Mouse (Mus musculus) ES-E14 (cell line): ENCODE measurements around the gene Syt6. TPM values are rescaled to one million over a fixed set of nuclear protein-coding genes. Genes with fewer than 3 reads are reported as not detected.

Source experiments
- DNase-seq: peaks from one replicate; pipeline ENCODE4 v3.0.0-alpha.2; 2013; ENCODE audit warnings: low read depth, low spot score
- H3K27ac ChIP-seq: 2 replicates; pipeline ENCODE4 v1.5.1; 2012; ENCODE audit warnings: low read depth, mild to moderate bottlenecking, low read length, moderate library complexity, mixed read lengths; ENCODE audit not compliant: poor library complexity, insufficient read depth, severe bottlenecking
- H3K36me3 ChIP-seq: 2 replicates; pipeline ENCODE4 v1.6.1; 2012; ENCODE audit warnings: mild to moderate bottlenecking, low read length, moderate library complexity, mixed read lengths; ENCODE audit not compliant: control insufficient read depth, poor library complexity, insufficient read depth, severe bottlenecking
- H3K4me1 ChIP-seq, 2 experiments: fragments of 150-350 bp in 1 of 2; sonication (generic) in 1 of 2; 2 replicates each; pipeline ENCODE4 v1.6.1; 2012; ENCODE audit warnings: low read length in 2 of 2, mild to moderate bottlenecking in 1 of 2, mixed read lengths in 1 of 2; ENCODE audit not compliant: control insufficient read depth in 2 of 2, insufficient read depth in 2 of 2, poor library complexity in 1 of 2
- H3K4me3 ChIP-seq, 2 experiments: fragments of 150-350 bp in 1 of 2; sonication (generic) in 1 of 2; 2 replicates each; pipeline ENCODE4 v1.5.1; 2012; ENCODE audit warnings: low read length in 2 of 2, low read depth in 1 of 2, mild to moderate bottlenecking in 1 of 2, mixed read lengths in 1 of 2; ENCODE audit not compliant: insufficient read depth in 1 of 2, poor library complexity in 1 of 2, severe bottlenecking in 1 of 2
- H3K9ac ChIP-seq: 2 replicates; pipeline ENCODE4 v1.6.1; 2012; ENCODE audit warnings: low read depth, mild to moderate bottlenecking, low read length, mixed read lengths; ENCODE audit not compliant: poor library complexity, insufficient read depth, severe bottlenecking
- H3K9me3 ChIP-seq: fragments of 150-350 bp; sonication (generic); 2 replicates; pipeline ENCODE4 v1.6.1; 2012; ENCODE audit warnings: low read depth, mild to moderate bottlenecking, low read length; ENCODE audit not compliant: control insufficient read depth, insufficient read depth
- CHD2 ChIP-seq: IDR thresholded peaks from 2 replicates; pipeline ENCODE4 v1.6.1; 2014; ENCODE audit warnings: mild to moderate bottlenecking, low read depth, low read length, inconsistent platforms
- HCFC1 ChIP-seq: IDR thresholded peaks from 2 replicates; pipeline ENCODE4 v1.6.1; 2012; ENCODE audit warnings: low read length, inconsistent platforms, borderline replicate concordance; ENCODE audit not compliant: insufficient read depth
- MAFK ChIP-seq: IDR thresholded peaks from 2 replicates; pipeline ENCODE4 v1.6.1; 2014; ENCODE audit warnings: mild to moderate bottlenecking, low read depth, low read length, inconsistent platforms; ENCODE audit not compliant: insufficient read depth
- ZC3H11A ChIP-seq: IDR thresholded peaks from 2 replicates; pipeline ENCODE4 v1.6.1; 2012; ENCODE audit warnings: low read depth, mild to moderate bottlenecking, inconsistent platforms, low read length, borderline replicate concordance
- ZNF384 ChIP-seq: IDR thresholded peaks from 2 replicates; pipeline ENCODE4 v1.6.1; 2012; ENCODE audit warnings: low read depth, low read length, inconsistent platforms
- in situ Hi-C, 2 experiments: fragments of 600-800 bp; cut with MboI; formaldehyde crosslinking; loops; one replicate each; pipeline ENCODE4 v1.15.1; 2025; ENCODE audit warnings: low sequenced_read_pairs in 2 of 2, inconsistent platforms in 1 of 2; ENCODE audit not compliant: unreplicated experiment in 2 of 2
- total RNA-seq: library from RNA; depleted of rRNA; stranded (reverse); fragments of 300-350 nt; gene quantifications from 2 replicates; pipeline ENCODE4 v1.2.3, GENCODE M21; 2012

Syt6 gene
- total RNA-seq, 1 experiment: 0.22 TPM

DNA sequence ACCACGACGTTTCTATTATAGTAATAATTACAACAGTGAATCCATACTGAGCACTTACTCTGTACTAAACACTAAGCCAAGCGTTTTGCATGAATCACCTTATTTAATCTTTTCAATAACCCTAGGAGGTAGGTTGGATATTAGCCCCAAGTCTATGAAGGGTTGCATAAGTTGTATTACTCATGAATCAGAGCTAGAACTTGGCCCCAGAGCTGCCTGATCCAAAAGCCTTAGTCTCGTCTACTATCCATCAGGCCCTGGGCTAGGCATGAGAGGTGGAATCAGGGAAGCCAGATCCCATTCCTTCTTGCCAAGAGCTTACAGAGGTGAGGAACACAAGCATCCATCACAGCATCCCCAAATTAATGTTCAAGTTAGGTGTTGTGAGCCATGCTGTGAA is 40.6 kb downstream of the Syt6 start:
- H3K27ac ChIP-seq: no peak overlapping the region
- in situ Hi-C loops: no loop called here
- H3K9me3 ChIP-seq: no peaks in the 10 kb centered on the region
- H3K36me3 ChIP-seq: no peaks in the 10 kb centered on the region
- no peak for DNase-seq
- no peak overlapping the region for H3K4me3 ChIP-seq
- no peaks in the 10 kb centered on the region for H3K4me1 ChIP-seq
- H3K9ac ChIP-seq: no peak overlapping the region
- TF ChIP-seq ZC3H11A (no peak), ZNF384 (no peak), HCFC1 (no peak), MAFK (no peak), CHD2 (no peak)

DNA sequence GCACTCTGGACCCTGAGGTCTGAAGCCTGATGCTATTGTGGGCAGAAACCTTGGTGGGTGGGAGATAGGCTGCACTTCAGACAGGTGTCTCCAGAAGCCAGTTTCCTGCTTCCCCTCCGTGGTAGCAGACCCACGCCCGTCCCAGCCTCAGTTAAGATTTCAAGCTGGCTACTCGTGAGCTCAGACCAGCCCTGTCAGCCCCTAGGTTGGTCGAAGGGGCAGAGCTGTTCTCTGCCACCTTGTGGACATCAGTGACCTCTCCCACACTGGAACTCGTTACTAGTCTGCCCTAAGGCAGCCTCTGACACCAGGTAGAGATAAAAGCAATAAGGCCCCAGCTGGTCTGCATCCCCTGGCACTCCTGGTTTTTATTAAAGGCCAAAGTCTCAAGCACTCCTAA is 42.0 kb downstream of the Syt6 start:
- H3K36me3 ChIP-seq: no peaks in the 10 kb centered on the region
- DNase-seq: no peak
- H3K4me3 ChIP-seq: no peak overlapping the region
- H3K9me3 ChIP-seq: no peaks in the 10 kb centered on the region
- in situ Hi-C loops: no loop called here
- H3K4me1 ChIP-seq: no peaks in the 10 kb centered on the region
- no peak overlapping the region for H3K9ac ChIP-seq
- H3K27ac ChIP-seq: no peak overlapping the region
- TF ChIP-seq HCFC1 (no peak), MAFK (no peak), ZC3H11A (no peak), CHD2 (no peak), ZNF384 (no peak)

DNA sequence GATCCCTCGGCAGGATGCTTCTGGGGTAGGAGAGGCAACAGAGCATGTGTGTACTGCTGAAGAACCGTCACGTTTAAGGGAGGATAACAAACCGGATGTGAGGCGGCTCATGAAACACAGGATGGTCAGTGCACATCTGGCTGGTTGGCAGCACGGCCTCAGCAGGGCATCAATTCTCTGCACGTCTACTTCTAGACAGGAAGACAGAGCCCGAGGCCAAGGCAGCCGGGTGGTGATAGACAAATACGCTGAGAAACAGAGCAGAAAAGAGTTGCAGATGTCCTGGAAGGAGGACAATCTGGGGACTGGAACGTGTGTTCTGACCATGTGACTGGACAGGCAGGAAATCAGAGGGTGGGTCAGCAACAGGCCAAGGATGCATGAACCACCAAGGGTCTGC is 45.1 kb downstream of the Syt6 start:
- Histone ChIP-seq H3K4me1 (no peaks in the 10 kb centered on the region), H3K4me3 (no peak overlapping the region), H3K36me3 (no peaks in the 10 kb centered on the region), H3K9ac (no peak overlapping the region), H3K27ac (no peak overlapping the region), H3K9me3 (no peaks in the 10 kb centered on the region)
- no peak for TF ChIP-seq MAFK
- no peak for TF ChIP-seq ZNF384
- TF ChIP-seq ZC3H11A: no peak
- TF ChIP-seq HCFC1: no peak
- TF ChIP-seq CHD2: no peak
- DNase-seq: no peak
- in situ Hi-C loops: no loop called here

DNA sequence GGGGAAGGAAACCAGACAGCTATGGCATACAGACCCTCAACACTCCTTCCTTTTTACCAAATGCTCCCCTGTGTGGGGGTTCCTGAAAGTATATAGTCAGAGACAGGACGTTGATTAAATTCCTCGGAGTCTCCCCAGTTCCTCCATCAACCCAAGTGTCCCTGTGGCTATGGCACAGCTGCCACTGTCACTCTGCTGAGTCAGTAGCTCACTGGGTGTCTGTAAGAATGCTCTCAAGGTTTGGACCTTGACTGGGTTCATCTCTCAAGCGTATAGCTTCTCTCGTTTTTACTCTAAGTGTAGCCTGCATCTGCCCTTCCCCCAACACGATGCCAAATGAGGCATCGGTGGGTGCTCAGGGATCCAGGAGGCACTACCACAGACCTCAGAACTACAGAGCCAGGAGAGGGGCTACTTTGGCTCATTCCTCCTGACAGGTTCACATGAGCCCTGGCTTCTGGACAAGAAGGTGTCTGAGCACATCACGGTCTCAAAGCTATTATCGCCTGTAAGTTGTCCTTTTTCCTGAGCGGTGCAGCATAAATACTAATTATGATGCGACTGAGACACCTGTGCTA is 49.0 kb downstream of the Syt6 start:
- H3K4me3 ChIP-seq: no peak overlapping the region
- H3K36me3 ChIP-seq: no peaks in the 10 kb centered on the region
- H3K9me3 ChIP-seq: no peaks in the 10 kb centered on the region
- no peak overlapping the region for H3K27ac ChIP-seq
- in situ Hi-C loops: no loop called here
- H3K4me1 ChIP-seq: no peaks in the 10 kb centered on the region
- no peak for DNase-seq
- H3K9ac ChIP-seq: no peak overlapping the region
- TF ChIP-seq ZNF384: no peak
- no peak for TF ChIP-seq MAFK
- TF ChIP-seq ZC3H11A: no peak
- TF ChIP-seq HCFC1: no peak
- no peak for TF ChIP-seq CHD2

GRCm38 (mm10) chr3:103624591-103625051 is 49.6 kb downstream of the Syt6 start:
- H3K36me3 ChIP-seq: no peaks in the 10 kb centered on the region
- DNase-seq: no peak
- H3K9me3 ChIP-seq: no peaks in the 10 kb centered on the region
- in situ Hi-C loops: no loop called here
- no peak for TF ChIP-seq ZC3H11A
- no peak for TF ChIP-seq CHD2
- TF ChIP-seq MAFK: no peak
- TF ChIP-seq ZNF384: no peak
- TF ChIP-seq HCFC1: no peak
- H3K4me3 ChIP-seq: no peak overlapping the region
- H3K4me1 ChIP-seq: no peaks in the 10 kb centered on the region
- H3K9ac ChIP-seq: no peak overlapping the region
- H3K27ac ChIP-seq: no peak overlapping the region
